Mouse (Mus musculus) lung, embryonic 14.5 days (tissue): Measurements from ENCODE around the gene Fbxl13. TPM values are rescaled to one million over a fixed set of nuclear protein-coding genes. Genes with fewer than 3 reads are reported as not detected.
"Not testable (repeated sequence)": the region's sequence is repeated elsewhere in the genome, so short reads cannot be mapped to it uniquely, and the experiment has no call there.

Experiments used
- ATAC-seq: fragments of 200-750 bp; cut with Nextera tagmentation; 2 replicates; pipeline ENCODE4 v1.8.0; 2017; ENCODE audit warnings: mild to moderate bottlenecking, moderate TSS enrichment, moderate library complexity; ENCODE audit not compliant: insufficient read depth
- DNase-seq: peaks from one replicate; pipeline ENCODE4 v3.0.0-alpha.2; 2015
- H3K27ac ChIP-seq: fragments of 300-500 bp; sonication (generic); 2 replicates; pipeline ENCODE4 v1.5.1; 2014; ENCODE audit warnings: low read depth, mild to moderate bottlenecking, moderate library complexity
- H3K27me3 ChIP-seq: fragments of 300-500 bp; sonication (generic); 2 replicates; pipeline ENCODE4 v1.6.1; 2014; ENCODE audit warnings: low read length, control low read depth; ENCODE audit not compliant: insufficient read depth
- H3K36me3 ChIP-seq: fragments of 300-500 bp; sonication (generic); 2 replicates; pipeline ENCODE4 v1.6.1; 2014; ENCODE audit warnings: control low read depth; ENCODE audit not compliant: insufficient read depth
- H3K4me1 ChIP-seq: fragments of 300-500 bp; sonication (generic); 2 replicates; pipeline ENCODE4 v1.6.1; 2014; ENCODE audit warnings: antibody characterized with exemption, control low read depth; ENCODE audit not compliant: insufficient read depth
- H3K4me2 ChIP-seq: fragments of 300-500 bp; sonication (generic); 2 replicates; pipeline ENCODE4 v1.6.1; 2014; ENCODE audit warnings: mild to moderate bottlenecking
- H3K4me3 ChIP-seq: fragments of 300-500 bp; sonication (generic); 2 replicates; pipeline ENCODE4 v1.5.1; 2014; ENCODE audit warnings: low read depth, low read length
- H3K9ac ChIP-seq: fragments of 300-500 bp; sonication (generic); 2 replicates; pipeline ENCODE4 v1.6.1; 2014
- H3K9me3 ChIP-seq: fragments of 300-500 bp; sonication (generic); 2 replicates; pipeline ENCODE4 v1.6.1; 2016; ENCODE audit warnings: low read depth, low read length, control low read depth
- CTCF ChIP-seq: IDR thresholded peaks from 2 replicates; pipeline ENCODE4 v1.5.1; 2016; ENCODE audit warnings: antibody characterized with exemption, low read depth
- WGBS: fragments of 180-500 bp; shearing (Covaris S2); extraction: QIAGEN DNeasy Blood & Tissue Kit; methylation state at CpG from one replicate; pipeline ENCODE4 v1.1.7; 2014; 5-methylcytosine and 5-hydroxymethylcytosine counted together
- polyA plus RNA-seq: library from polyadenylated mRNA; unstranded; fragments of >200 nt; fragmentation: Nextera tagmentation; extraction: Ambion mirVana; gene quantifications from 2 replicates; pipeline ENCODE4 v1.2.1, GENCODE M21; 2014

Gene Fbxl13
- polyA plus RNA-seq, 1 experiment from 2014 or later = 0.50 TPM

- H3K9me3 ChIP-seq = no peaks in the 10 kb centered on the region
- ATAC-seq (no peak), DNase-seq (peak; percentile 84)
- no peaks in the 10 kb centered on the region for H3K36me3 ChIP-seq
- no peaks in the 10 kb centered on the region for H3K4me1 ChIP-seq
- 2% methylated on average over 1 of the region's 1 CpGs for WGBS
- H3K4me3 ChIP-seq = no peak overlapping the region
- no peak overlapping the region for H3K27ac ChIP-seq
- H3K27me3 ChIP-seq = no peaks in the 10 kb centered on the region
- peak; percentile 80 for TF ChIP-seq CTCF
- H3K9ac ChIP-seq = no peak overlapping the region
- no peak overlapping the region for H3K4me2 ChIP-seq
Measured at GRCm38 (mm10) chr5:21640961-21641360, 4.5 kb downstream of the Fbxl13 start.

GRCm38 (mm10) chr5:21625916-21626315 is 19.5 kb downstream of the Fbxl13 start:
- Histone ChIP-seq H3K9me3 (no peaks in the 10 kb centered on the region), H3K4me2 (no peak overlapping the region), H3K27ac (no peak overlapping the region), H3K9ac (no peak overlapping the region), H3K4me3 (no peak overlapping the region), H3K36me3 (no peaks in the 10 kb centered on the region), H3K4me1 (no peaks in the 10 kb centered on the region), H3K27me3 (no peaks in the 10 kb centered on the region)
- TF ChIP-seq CTCF = no peak
- DNase-seq (no peak), ATAC-seq (no peak)

DNA sequence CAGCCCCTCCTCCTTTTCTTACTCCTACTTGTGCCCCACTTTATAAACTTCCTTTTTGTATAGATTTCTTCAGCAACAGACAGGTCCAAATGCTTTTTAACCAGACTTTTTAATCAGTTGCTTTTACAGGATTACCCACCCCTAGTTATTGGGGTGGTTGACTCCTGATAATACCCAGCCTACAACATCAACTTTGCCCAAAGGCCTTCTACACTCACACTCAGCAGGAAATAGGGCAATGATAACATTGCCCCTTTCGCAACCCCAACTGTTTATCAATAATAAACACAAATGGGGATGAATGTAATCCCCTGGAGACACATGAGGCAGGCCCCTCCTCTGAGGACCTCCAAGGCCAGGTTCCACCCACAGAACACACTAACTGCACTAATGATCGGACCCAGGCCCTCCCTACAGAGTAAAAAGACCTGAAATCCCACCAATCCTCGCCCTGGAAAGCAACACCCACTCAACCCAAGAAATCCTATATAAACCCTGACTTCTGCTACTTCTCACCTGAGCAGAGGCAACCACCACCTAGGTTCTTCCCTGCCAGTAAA is 28.9 kb downstream of the Fbxl13 start:
- Histone ChIP-seq H3K27ac (no peak overlapping the region), H3K9me3 (no peaks in the 10 kb centered on the region), H3K4me2 (no peak overlapping the region), H3K4me3 (no peak overlapping the region), H3K4me1 (no peaks in the 10 kb centered on the region), H3K27me3 (no peaks in the 10 kb centered on the region), H3K9ac (no peak overlapping the region), H3K36me3 (no peaks in the 10 kb centered on the region)
- DNase-seq (no peak), ATAC-seq (no peak)
- WGBS = 69% methylated on average over 3 of the region's 3 CpGs
- no peak for TF ChIP-seq CTCF

GRCm38 (mm10) chr5:21614299-21614698 is 31.1 kb downstream of the Fbxl13 start:
- not testable (repeated sequence) for H3K4me3 ChIP-seq, ATAC-seq, H3K27me3 ChIP-seq, H3K9me3 ChIP-seq, H3K27ac ChIP-seq, H3K36me3 ChIP-seq, H3K4me2 ChIP-seq, DNase-seq, H3K9ac ChIP-seq, H3K4me1 ChIP-seq
- 95% methylated on average over 11 of the region's 11 CpGs for WGBS

GRCm38 (mm10) chr5:21610996-21611395 is 34.4 kb downstream of the Fbxl13 start:
- ATAC-seq = no peak
- H3K9me3 ChIP-seq = no peaks in the 10 kb centered on the region
- WGBS = 54% methylated on average over 3 of the region's 3 CpGs
- H3K9ac ChIP-seq = no peak overlapping the region
- no peak for TF ChIP-seq CTCF
- H3K27ac ChIP-seq = no peak overlapping the region
- H3K4me1 ChIP-seq = no peaks in the 10 kb centered on the region
- H3K4me2 ChIP-seq = no peak overlapping the region
- DNase-seq = no peak
- no peaks in the 10 kb centered on the region for H3K36me3 ChIP-seq
- no peaks in the 10 kb centered on the region for H3K27me3 ChIP-seq
- H3K4me3 ChIP-seq = no peak overlapping the region

DNA sequence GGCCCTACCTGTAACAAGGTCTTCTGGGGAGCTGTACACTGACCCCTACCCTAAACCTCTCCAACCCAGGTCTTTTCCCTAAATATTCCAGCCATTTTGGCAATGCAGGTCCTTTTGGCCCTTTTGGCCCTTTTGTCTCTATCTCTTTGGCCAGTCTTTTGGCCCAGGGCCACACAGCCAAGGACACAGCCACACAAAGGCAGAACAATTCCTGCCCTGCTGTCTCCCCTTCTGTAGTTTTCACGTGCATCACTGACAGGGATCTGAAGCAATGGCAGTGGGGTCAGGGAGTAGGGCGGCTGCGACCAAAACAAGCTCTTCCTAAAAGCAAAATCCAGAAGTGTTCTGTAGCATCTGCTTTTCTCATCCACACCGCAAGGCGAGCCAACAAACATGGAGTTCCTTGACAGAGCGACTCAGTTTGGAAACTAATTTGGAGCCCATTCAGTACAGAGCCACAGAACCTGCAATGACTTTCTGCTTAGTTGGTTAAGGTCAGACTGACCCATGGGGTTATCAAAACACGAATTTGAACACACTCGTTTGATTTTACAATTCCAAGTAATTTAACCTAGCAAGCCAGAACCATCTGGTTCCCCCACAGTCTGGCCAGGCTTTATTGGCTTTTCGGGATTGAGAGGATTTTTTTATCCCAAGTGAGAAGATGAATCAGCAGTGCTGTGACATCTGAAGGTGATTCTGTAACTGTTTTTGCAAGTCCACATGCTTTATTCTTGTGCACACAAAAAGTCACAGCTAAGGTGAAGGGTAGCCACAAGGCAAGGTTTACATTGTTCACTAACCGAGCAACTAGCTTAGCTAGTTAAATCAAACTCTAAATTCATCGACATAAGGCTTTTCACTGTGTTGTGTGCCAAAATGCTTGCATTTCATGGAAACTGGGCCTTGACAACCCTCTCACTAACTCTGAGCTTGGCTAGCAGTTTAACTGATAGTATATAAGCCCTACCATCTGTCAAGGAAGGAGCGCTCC is 36.8 kb downstream of the Fbxl13 start:
- ATAC-seq = no peak
- Histone ChIP-seq H3K27me3 (no peaks in the 10 kb centered on the region), H3K4me3 (no peak overlapping the region), H3K4me1 (no peaks in the 10 kb centered on the region), H3K4me2 (no peak overlapping the region), H3K9me3 (no peaks in the 10 kb centered on the region), H3K27ac (no peak overlapping the region), H3K9ac (no peak overlapping the region), H3K36me3 (no peaks in the 10 kb centered on the region)
- TF ChIP-seq CTCF = no peak
- 64% methylated on average over 12 of the region's 12 CpGs for WGBS
- no peak for DNase-seq

DNA sequence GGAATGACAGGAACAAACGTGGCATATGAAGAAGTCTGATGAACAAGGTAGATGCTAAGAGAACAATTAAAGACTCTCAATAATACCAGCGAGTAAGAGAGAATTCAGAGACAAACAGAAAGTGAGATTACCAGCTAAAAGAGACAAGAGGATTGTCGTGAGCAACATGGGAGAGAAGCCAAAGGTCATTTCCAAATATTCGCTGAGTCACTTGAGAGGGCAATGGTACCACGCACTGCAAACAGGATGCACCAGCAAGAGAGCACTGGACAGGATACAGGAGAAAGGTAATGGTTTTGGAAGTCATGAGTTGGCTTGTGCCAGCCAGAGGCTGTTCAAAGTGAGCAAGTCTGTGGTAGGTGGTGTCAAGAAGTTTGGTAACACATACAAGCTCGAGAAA is 39.5 kb downstream of the Fbxl13 start:
- Histone ChIP-seq H3K4me3 (no peak overlapping the region), H3K9me3 (no peaks in the 10 kb centered on the region), H3K9ac (no peak overlapping the region), H3K27ac (no peak overlapping the region), H3K36me3 (no peaks in the 10 kb centered on the region), H3K27me3 (no peaks in the 10 kb centered on the region), H3K4me1 (no peaks in the 10 kb centered on the region), H3K4me2 (no peak overlapping the region)
- 54% methylated on average over 6 of the region's 6 CpGs for WGBS
- ATAC-seq (no peak), DNase-seq (no peak)
- no peak for TF ChIP-seq CTCF
